9 mouse cellular contexts compared by ENCODE assay signal in genomic region chr8:109416327-109417100, GRCm38 (mm10).
DNase-seq lines count a peak whose midpoint lies in the region; ATAC-seq and TF ChIP-seq lines count a peak whose summit lies in the region.
"Had no signal": no experiment of that assay in that cellular context is flagged by ENCODE, and none has a peak within 500 bp of the region (broad histone marks: within the 10 kb centered on the region; RNA-seq: fewer than 3 reads in every experiment).

No protein-coding gene starts in this region.

- no peaks in the 10 kb centered on the region for H3K36me3 ChIP-seq in lung, postnatal 0 days (ENCODE audit: insufficient read depth, low read length)
- H3K36me3 ChIP-seq in hindbrain, embryonic 13.5 days = no peaks in the 10 kb centered on the region
- no peaks in the 10 kb centered on the region for H3K36me3 ChIP-seq in midbrain, embryonic 12.5 days
- H3K36me3 ChIP-seq in liver, postnatal 0 days (replicated peaks; ENCODE audit: insufficient read depth, low read length) = no peaks in the 10 kb centered on the region

- no peak overlapping the region for H3K27ac ChIP-seq in lung, postnatal 0 days (ENCODE audit: low read length)
- H3K27ac ChIP-seq in hindbrain, embryonic 13.5 days = peak overlapping the region; percentile 92
- peak overlapping the region; percentile 79 for H3K27ac ChIP-seq in midbrain, embryonic 12.5 days (replicated peaks)
- H3K27ac ChIP-seq in liver, postnatal 0 days (ENCODE audit: low read depth) = no peak overlapping the region
- H3K27ac ChIP-seq: heart, adult 2 months had no signal

- H3K9ac ChIP-seq in lung, postnatal 0 days (replicated peaks; ENCODE audit: low read depth) = no peak overlapping the region
- H3K9ac ChIP-seq in hindbrain, embryonic 13.5 days = peak overlapping the region; percentile 65
- no peak overlapping the region for H3K9ac ChIP-seq in midbrain, embryonic 12.5 days (replicated peaks)
- H3K9ac ChIP-seq in liver, postnatal 0 days (replicated peaks) = no peak overlapping the region

- H3K4me2 ChIP-seq in lung, postnatal 0 days (replicated peaks; ENCODE audit: low read depth, low read length) = peak overlapping the region; percentile 9
- H3K4me2 ChIP-seq in hindbrain, embryonic 13.5 days = peak overlapping the region; percentile 42
- 0 out of 2 replicates have a peak overlapping the region, but pooled peaks have one; percentile 4 for H3K4me2 ChIP-seq in midbrain, embryonic 12.5 days (replicated peaks)
- H3K4me2 ChIP-seq in liver, postnatal 0 days (ENCODE audit: low read depth, low read length) = no peak overlapping the region

- no peaks in the 10 kb centered on the region for H3K4me1 ChIP-seq in lung, postnatal 0 days (ENCODE audit: insufficient read depth, low read depth, low read length)
- peaks cover 41% of the 10 kb centered on the region for H3K4me1 ChIP-seq in hindbrain, embryonic 13.5 days (replicated peaks)
- H3K4me1 ChIP-seq in midbrain, embryonic 12.5 days = peaks cover 31% of the 10 kb centered on the region
- no peaks in the 10 kb centered on the region for H3K4me1 ChIP-seq in liver, postnatal 0 days (ENCODE audit: insufficient read depth)

- no peaks in the 10 kb centered on the region for H3K27me3 ChIP-seq in lung, postnatal 0 days (replicated peaks; ENCODE audit: insufficient read depth, low read length)
- H3K27me3 ChIP-seq in hindbrain, embryonic 13.5 days = no peaks in the 10 kb centered on the region
- H3K27me3 ChIP-seq in midbrain, embryonic 12.5 days = no peaks in the 10 kb centered on the region
- no peaks in the 10 kb centered on the region for H3K27me3 ChIP-seq in liver, postnatal 0 days (ENCODE audit: insufficient read depth, low read length)

- WGBS in lung, postnatal 0 days = 54% methylated on average over 17 of the region's 17 CpGs
- WGBS in hindbrain, embryonic 13.5 days = 43% methylated on average over 17 of the region's 17 CpGs
- 67% methylated on average over 17 of the region's 17 CpGs for WGBS in midbrain, embryonic 12.5 days
- 75% methylated on average over 17 of the region's 17 CpGs for WGBS in liver, postnatal 0 days (ENCODE audit: insufficient replicate concordance)

- no peak overlapping the region for H3K4me3 ChIP-seq in lung, postnatal 0 days (ENCODE audit: low read depth, low read length)
- H3K4me3 ChIP-seq in hindbrain, embryonic 13.5 days = no peak overlapping the region
- H3K4me3 ChIP-seq in midbrain, embryonic 12.5 days = no peak overlapping the region
- no peak overlapping the region for H3K4me3 ChIP-seq in liver, postnatal 0 days (ENCODE audit: low read depth, low read length)
- H3K4me3 ChIP-seq: heart, adult 2 months had no signal

- H3K9me3 ChIP-seq in lung, postnatal 0 days (ENCODE audit: low read length) = no peaks in the 10 kb centered on the region
- no peaks in the 10 kb centered on the region for H3K9me3 ChIP-seq in hindbrain, embryonic 13.5 days
- H3K9me3 ChIP-seq in midbrain, embryonic 12.5 days = no peaks in the 10 kb centered on the region
- no peaks in the 10 kb centered on the region for H3K9me3 ChIP-seq in liver, postnatal 0 days (ENCODE audit: low read length)

- TF ChIP-seq EP300 in lung, postnatal 0 days (IDR thresholded peaks at IDR 0.05) = no peak
- no peak for TF ChIP-seq EP300 in liver, postnatal 0 days (IDR thresholded peaks at IDR 0.05; ENCODE audit: low read depth)

- no peak for ATAC-seq in lung, postnatal 0 days
- ATAC-seq in hindbrain, embryonic 13.5 days (ENCODE audit: low FRiP score) = no peak
- ATAC-seq in midbrain, embryonic 12.5 days (ENCODE audit: low FRiP score, low read depth) = no peak
- no peak for ATAC-seq in liver, postnatal 0 days

- TF ChIP-seq CTCF in lung, postnatal 0 days (IDR thresholded peaks at IDR 0.05) = no peak
- TF ChIP-seq CTCF in liver, postnatal 0 days (IDR thresholded peaks at IDR 0.05; ENCODE audit: low read depth) = no peak

- no peak for DNase-seq in lung, postnatal 0 days (ENCODE audit: low spot score)
- DNase-seq in lung, adult 18-20 months = no peak
- DNase-seq in liver, postnatal 0 days = no peak
- no peak for DNase-seq in kidney, adult 9 months
- no peak for DNase-seq in urinary bladder, adult 2 months (ENCODE audit: low spot score)
- DNase-seq in adrenal gland, postnatal 25 days = no peak
- DNase-seq: heart, adult 2 months had no signal

Comparison
In these comparisons a context has a peak if more than half of its experiments do, and no peak if none do; other contexts are left out.
1. H3K27ac ChIP-seq: peak in hindbrain, embryonic 13.5 days (single experiment) and midbrain, embryonic 12.5 days (single experiment); none in lung, postnatal 0 days (single experiment) and liver, postnatal 0 days (single experiment).